Mouse (Mus musculus): ENCODE measurements around the gene Psmb7. TPM values are rescaled to one million over a fixed set of nuclear protein-coding genes. Genes with fewer than 3 reads are reported as not detected.

Gene Psmb7
- polyA plus RNA-seq, 1 experiment from 2014 or later: 141 TPM

DNA sequence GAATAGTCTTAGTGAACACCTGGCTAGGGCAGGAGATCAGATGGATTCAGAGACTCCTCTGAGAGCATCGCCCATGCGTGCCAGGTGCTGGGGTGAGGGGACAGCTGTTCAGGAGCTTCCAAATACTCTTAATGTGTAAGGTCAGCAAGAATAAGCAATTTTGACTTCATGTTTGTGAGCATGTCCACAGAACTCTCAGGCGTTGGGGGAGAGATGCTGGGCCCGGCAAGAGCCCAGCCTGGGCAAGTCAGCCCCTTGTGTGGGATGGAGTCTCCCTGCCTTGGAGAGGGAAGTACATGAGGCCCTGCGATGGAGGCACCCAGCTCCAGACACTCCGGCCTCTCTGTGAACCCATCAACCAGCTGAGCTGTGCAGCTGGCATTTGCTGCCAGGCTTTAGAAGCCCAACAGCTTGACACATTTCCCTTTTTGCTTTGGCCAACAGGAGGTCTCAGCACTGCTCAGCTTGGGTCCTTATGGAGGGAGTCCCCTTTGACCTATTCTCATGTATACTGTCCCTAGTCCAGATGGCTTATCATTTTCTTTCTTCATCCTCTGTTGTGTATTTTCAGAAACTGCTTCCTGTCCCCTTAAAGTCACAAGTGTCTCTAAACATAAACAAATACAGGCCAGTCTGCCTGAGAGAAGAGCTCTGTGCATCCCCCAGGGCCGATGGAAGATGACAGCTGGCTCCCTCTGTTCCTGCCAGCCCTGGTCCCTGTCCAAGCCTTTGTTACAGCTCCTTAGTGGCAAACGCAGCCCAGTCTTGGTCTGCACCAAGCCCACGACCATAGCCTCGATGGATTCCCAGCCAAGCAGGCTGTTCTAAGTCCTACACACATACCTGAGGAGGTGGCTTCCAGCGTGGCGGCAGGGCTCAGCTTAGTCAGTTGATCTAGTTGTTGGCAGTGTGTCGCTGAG is 65.0 kb downstream of the Psmb7 start:
- no peaks in the 10 kb centered on the region for H3K9me3 ChIP-seq (replicated peaks; ENCODE audit: control insufficient read depth, low read length)
- no peak overlapping the region for H3K9ac ChIP-seq (ENCODE audit: low read depth, low read length)
- no peaks in the 10 kb centered on the region for H3K4me1 ChIP-seq (ENCODE audit: control insufficient read depth, low read depth, low read length)
- no peak for ATAC-seq (ENCODE audit: low read depth)
- H3K27me3 ChIP-seq (ENCODE audit: control insufficient read depth, insufficient read depth, low read depth, low read length): no peaks in the 10 kb centered on the region
- H3K27ac ChIP-seq (ENCODE audit: low read length): no peak overlapping the region
- H3K4me2 ChIP-seq (ENCODE audit: low read depth, low read length): no peak overlapping the region
- 75% methylated on average over 13 of the region's 13 CpGs for WGBS (ENCODE audit: insufficient replicate concordance)
- no peaks in the 10 kb centered on the region for H3K36me3 ChIP-seq (ENCODE audit: control insufficient read depth, insufficient read depth)
- no peak overlapping the region for H3K4me3 ChIP-seq (ENCODE audit: low read depth, low read length)

GRCm38 (mm10) chr2:38574697-38575096 is 69.2 kb downstream of the Psmb7 start:
- H3K9ac ChIP-seq (ENCODE audit: low read depth, low read length): no peak overlapping the region
- H3K4me1 ChIP-seq (ENCODE audit: control insufficient read depth, low read depth, low read length): no peaks in the 10 kb centered on the region
- no peak overlapping the region for H3K27ac ChIP-seq (ENCODE audit: low read length)
- no peak overlapping the region for H3K4me2 ChIP-seq (ENCODE audit: low read depth, low read length)
- H3K9me3 ChIP-seq (replicated peaks; ENCODE audit: control insufficient read depth, low read length): no peaks in the 10 kb centered on the region
- peaks cover 3% of the 10 kb centered on the region for H3K36me3 ChIP-seq (ENCODE audit: control insufficient read depth, insufficient read depth)
- no peaks in the 10 kb centered on the region for H3K27me3 ChIP-seq (ENCODE audit: control insufficient read depth, insufficient read depth, low read depth, low read length)
- WGBS (ENCODE audit: insufficient replicate concordance): 73% methylated on average over 2 of the region's 2 CpGs
- H3K4me3 ChIP-seq (ENCODE audit: low read depth, low read length): no peak overlapping the region
- ATAC-seq (ENCODE audit: low read depth): no peak

- Histone ChIP-seq H3K27me3 (ENCODE audit: control insufficient read depth, insufficient read depth, low read depth, low read length) (no peaks in the 10 kb centered on the region), H3K27ac (ENCODE audit: low read length) (no peak overlapping the region), H3K4me3 (ENCODE audit: low read depth, low read length) (no peak overlapping the region), H3K9me3 (replicated peaks; ENCODE audit: control insufficient read depth, low read length) (no peaks in the 10 kb centered on the region), H3K36me3 (ENCODE audit: control insufficient read depth, insufficient read depth) (peaks cover 3% of the 10 kb centered on the region), H3K4me1 (ENCODE audit: control insufficient read depth, low read depth, low read length) (no peaks in the 10 kb centered on the region), H3K4me2 (ENCODE audit: low read depth, low read length) (no peak overlapping the region), H3K9ac (ENCODE audit: low read depth, low read length) (no peak overlapping the region)
- ATAC-seq (ENCODE audit: low read depth): no peak
- 85% methylated on average over 23 of the region's 23 CpGs for WGBS (ENCODE audit: insufficient replicate concordance)
Measured at GRCm38 (mm10) chr2:38571971-38572601, 71.8 kb downstream of the Psmb7 start.

DNA sequence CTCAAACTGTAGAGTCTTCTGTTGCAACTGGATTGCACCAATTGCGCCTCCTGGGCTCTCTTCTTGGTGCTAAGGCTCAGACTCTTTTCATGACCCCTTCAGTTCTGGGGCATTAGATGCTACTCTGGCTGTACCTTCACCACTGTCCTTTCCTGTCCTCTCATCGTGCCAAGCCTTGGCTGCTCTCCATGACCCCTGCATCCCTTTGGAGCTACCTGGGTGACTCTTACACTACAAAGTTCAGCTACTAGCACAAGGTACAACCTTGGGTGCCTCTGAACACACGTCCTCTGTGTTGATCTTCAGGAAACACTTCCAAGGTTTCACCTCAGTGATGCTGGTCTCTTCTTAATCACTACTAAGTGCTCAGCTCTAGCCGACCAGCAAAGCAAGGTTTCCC is 81.3 kb downstream of the Psmb7 start:
- no peaks in the 10 kb centered on the region for H3K4me1 ChIP-seq (ENCODE audit: control insufficient read depth, low read depth, low read length)
- 67% methylated on average over 4 of the region's 4 CpGs for WGBS (ENCODE audit: insufficient replicate concordance)
- no peak overlapping the region for H3K9ac ChIP-seq (ENCODE audit: low read depth, low read length)
- no peak overlapping the region for H3K4me2 ChIP-seq (ENCODE audit: low read depth, low read length)
- H3K27ac ChIP-seq (ENCODE audit: low read length): no peak overlapping the region
- H3K4me3 ChIP-seq (ENCODE audit: low read depth, low read length): no peak overlapping the region
- no peaks in the 10 kb centered on the region for H3K9me3 ChIP-seq (replicated peaks; ENCODE audit: control insufficient read depth, low read length)
- no peaks in the 10 kb centered on the region; the same call in 1 of the 2 replicates for H3K36me3 ChIP-seq (ENCODE audit: control insufficient read depth, insufficient read depth)
- no peak for ATAC-seq (ENCODE audit: low read depth)
- H3K27me3 ChIP-seq (ENCODE audit: control insufficient read depth, insufficient read depth, low read depth, low read length): no peaks in the 10 kb centered on the region

- Histone ChIP-seq H3K36me3 (ENCODE audit: control insufficient read depth, insufficient read depth) (peaks cover 3% of the 10 kb centered on the region), H3K4me1 (ENCODE audit: control insufficient read depth, low read depth, low read length) (no peaks in the 10 kb centered on the region), H3K9me3 (replicated peaks; ENCODE audit: control insufficient read depth, low read length) (no peaks in the 10 kb centered on the region), H3K27ac (ENCODE audit: low read length) (no peak overlapping the region), H3K9ac (ENCODE audit: low read depth, low read length) (no peak overlapping the region), H3K4me2 (ENCODE audit: low read depth, low read length) (no peak overlapping the region), H3K4me3 (ENCODE audit: low read depth, low read length) (no peak overlapping the region), H3K27me3 (ENCODE audit: control insufficient read depth, insufficient read depth, low read depth, low read length) (no peaks in the 10 kb centered on the region)
- ATAC-seq (ENCODE audit: low read depth): no peak
- whole genome bisulfite sequencing (ENCODE audit: insufficient replicate concordance): 75% methylated on average over 17 of the region's 17 CpGs
Measured at GRCm38 (mm10) chr2:38560296-38561227, 83.3 kb downstream of the Psmb7 start.

DNA sequence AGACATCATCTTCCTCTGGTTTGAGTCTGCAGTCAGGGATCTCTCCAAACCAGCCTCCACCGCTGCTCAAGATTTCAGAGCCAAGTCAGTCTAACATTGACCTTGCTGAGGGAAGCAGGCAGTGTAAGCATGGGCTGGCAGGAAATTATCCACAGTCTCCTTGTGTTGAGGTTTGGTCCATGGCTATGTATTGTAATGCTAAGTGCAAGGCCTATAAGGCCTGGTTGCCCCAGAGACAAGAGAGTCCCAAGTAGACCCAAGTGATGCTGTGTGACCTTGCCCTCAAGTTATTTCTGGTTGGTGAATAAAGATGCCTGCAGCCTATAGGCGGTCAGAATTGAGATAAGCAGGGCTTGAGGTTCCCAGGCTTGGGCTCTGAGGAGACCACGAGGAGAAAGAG is 87.2 kb downstream of the Psmb7 start:
- H3K9me3 ChIP-seq (replicated peaks; ENCODE audit: control insufficient read depth, low read length): no peaks in the 10 kb centered on the region
- no peaks in the 10 kb centered on the region for H3K27me3 ChIP-seq (ENCODE audit: control insufficient read depth, insufficient read depth, low read depth, low read length)
- H3K4me2 ChIP-seq (ENCODE audit: low read depth, low read length): no peak overlapping the region
- no peaks in the 10 kb centered on the region for H3K4me1 ChIP-seq (ENCODE audit: control insufficient read depth, low read depth, low read length)
- no peak for ATAC-seq (ENCODE audit: low read depth)
- no peak overlapping the region for H3K4me3 ChIP-seq (ENCODE audit: low read depth, low read length)
- peaks cover 3% of the 10 kb centered on the region for H3K36me3 ChIP-seq (ENCODE audit: control insufficient read depth, insufficient read depth)
- H3K9ac ChIP-seq (ENCODE audit: low read depth, low read length): no peak overlapping the region
- H3K27ac ChIP-seq (ENCODE audit: low read length): no peak overlapping the region
- WGBS (ENCODE audit: insufficient replicate concordance): 55% methylated on average over 3 of the region's 3 CpGs

DNA sequence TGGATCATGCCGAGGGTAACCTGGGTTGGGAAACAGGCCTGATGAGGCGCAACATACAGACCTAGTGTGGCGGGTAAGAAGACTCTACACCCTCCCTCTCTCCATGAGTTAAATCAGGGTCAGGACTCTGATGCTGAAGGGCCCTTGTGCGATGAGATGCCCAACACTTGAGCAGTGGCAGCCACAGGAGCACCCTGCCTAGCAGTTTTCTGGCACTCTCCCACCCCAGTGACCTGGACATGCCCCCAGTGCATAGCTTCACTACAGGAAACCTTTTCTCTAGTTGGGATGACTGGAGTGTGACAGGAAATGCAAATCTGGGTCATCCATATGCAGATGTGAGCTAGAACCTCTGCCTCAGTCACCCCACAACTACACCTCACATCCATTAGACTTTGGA is 88.2 kb downstream of the Psmb7 start:
- no peak overlapping the region for H3K27ac ChIP-seq (ENCODE audit: low read length)
- H3K4me2 ChIP-seq (ENCODE audit: low read depth, low read length): no peak overlapping the region
- H3K4me3 ChIP-seq (ENCODE audit: low read depth, low read length): no peak overlapping the region
- H3K9me3 ChIP-seq (replicated peaks; ENCODE audit: control insufficient read depth, low read length): no peaks in the 10 kb centered on the region
- 81% methylated on average over 4 of the region's 4 CpGs for WGBS (ENCODE audit: insufficient replicate concordance)
- no peak overlapping the region for H3K9ac ChIP-seq (ENCODE audit: low read depth, low read length)
- H3K36me3 ChIP-seq (ENCODE audit: control insufficient read depth, insufficient read depth): peaks cover 3% of the 10 kb centered on the region
- no peak for ATAC-seq (ENCODE audit: low read depth)
- no peaks in the 10 kb centered on the region for H3K4me1 ChIP-seq (ENCODE audit: control insufficient read depth, low read depth, low read length)
- H3K27me3 ChIP-seq (ENCODE audit: control insufficient read depth, insufficient read depth, low read depth, low read length): no peaks in the 10 kb centered on the region

GRCm38 (mm10) chr2:38554226-38554995 is 89.5 kb downstream of the Psmb7 start:
- no peak for ATAC-seq (ENCODE audit: low read depth)
- Histone ChIP-seq H3K4me1 (ENCODE audit: control insufficient read depth, low read depth, low read length) (no peaks in the 10 kb centered on the region), H3K4me3 (ENCODE audit: low read depth, low read length) (no peak overlapping the region), H3K9ac (ENCODE audit: low read depth, low read length) (no peak overlapping the region), H3K27ac (ENCODE audit: low read length) (no peak overlapping the region), H3K4me2 (ENCODE audit: low read depth, low read length) (no peak overlapping the region), H3K9me3 (replicated peaks; ENCODE audit: control insufficient read depth, low read length) (no peaks in the 10 kb centered on the region), H3K27me3 (ENCODE audit: control insufficient read depth, insufficient read depth, low read depth, low read length) (no peaks in the 10 kb centered on the region), H3K36me3 (ENCODE audit: control insufficient read depth, insufficient read depth) (peaks cover 3% of the 10 kb centered on the region; the same call in 1 of the 2 replicates)
- WGBS (ENCODE audit: insufficient replicate concordance): 71% methylated on average over 19 of the region's 19 CpGs

Data from liver, embryonic 16.5 days (tissue).